Mouse (Mus musculus): ENCODE results near the gene Exoc8.

Gene Exoc8

DNA sequence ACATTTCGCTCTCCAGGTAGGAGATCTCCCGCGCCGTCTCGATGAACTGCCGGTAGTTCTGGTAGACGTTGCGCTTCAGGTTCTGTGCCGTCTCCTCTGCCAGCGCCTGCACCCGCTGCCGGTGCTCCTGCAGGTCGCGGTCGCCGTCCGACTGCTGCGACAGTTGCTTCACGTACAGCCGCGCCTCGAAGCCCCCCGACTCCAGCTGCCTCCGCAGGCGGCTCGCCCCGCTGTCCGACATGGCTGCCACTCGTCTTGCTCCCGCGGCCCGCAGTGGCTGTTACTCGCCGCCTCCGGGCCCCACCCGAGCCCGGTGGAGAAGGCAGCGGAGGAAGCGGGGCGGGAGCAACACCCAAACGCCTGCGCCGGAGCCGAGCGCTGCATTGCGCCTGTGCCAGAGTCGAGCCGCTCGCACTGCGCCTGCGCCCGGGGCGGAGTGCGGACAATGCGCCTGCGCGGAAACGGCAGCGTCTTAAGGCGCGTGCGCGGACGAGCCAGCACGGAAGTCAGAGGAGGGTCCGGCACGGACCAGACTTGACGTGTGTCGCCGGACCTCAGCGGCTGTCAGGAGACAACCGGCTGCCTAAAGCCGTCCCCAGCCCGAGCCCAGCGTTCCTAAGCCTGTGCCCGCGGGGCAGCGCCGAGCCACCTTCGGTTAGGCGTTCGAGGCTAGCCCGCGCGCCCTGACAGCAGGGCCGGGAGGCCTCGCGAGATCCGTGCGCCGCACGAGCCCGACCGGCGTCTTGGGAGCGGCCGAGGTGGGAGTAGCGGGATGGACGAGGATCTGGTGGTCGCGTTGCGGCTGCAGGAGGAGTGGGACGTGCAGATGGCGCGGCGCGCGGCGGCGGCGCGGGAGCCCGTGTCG is at the start of gene Exoc8, which contains the start of gene Sprtn:
Gene Exoc8, minus strand, starts transcription at position 320 of the 865 bp plus-strand sequence.
Gene Sprtn, plus strand, starts transcription at position 501 of the 865 bp plus-strand sequence.
- DNase-seq (ENCODE audit: low spot score) = peak; percentile 96

DNA sequence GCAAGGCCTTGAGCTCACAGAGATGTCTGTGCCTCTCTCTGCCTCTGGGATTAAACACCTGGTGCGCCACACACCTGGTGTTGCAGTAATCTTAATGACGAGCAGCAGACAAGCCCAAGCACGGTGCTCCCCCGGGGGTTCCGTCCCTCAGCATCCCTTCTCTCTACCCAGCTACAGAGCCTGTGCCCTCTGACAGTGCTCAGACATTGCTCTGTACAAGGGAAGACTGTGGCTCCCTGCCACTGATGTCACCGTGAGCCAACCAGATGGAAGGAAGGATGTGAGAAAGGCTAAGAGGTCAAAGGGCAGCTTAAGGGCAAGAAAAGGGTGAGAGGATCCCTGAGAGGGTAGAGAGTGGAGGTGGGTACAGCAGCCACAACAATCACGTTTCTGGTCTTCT is 46.9 kb upstream of the Exoc8 start:
- no peak for DNase-seq (ENCODE audit: low spot score)

GRCm38 (mm10) chr8:124943801-124944200 is 46.3 kb upstream of the Exoc8 start:
- DNase-seq (ENCODE audit: low spot score) = no peak

GRCm38 (mm10) chr8:124937293-124937692 is 39.8 kb upstream of the Exoc8 start:
- DNase-seq (ENCODE audit: low spot score) = no peak

GRCm38 (mm10) chr8:124936699-124937098 is 39.2 kb upstream of the Exoc8 start:
- no peak for DNase-seq (ENCODE audit: low spot score)

- DNase-seq (ENCODE audit: low spot score) = no peak
Observed at GRCm38 (mm10) chr8:124935116-124935515, 37.6 kb upstream of the Exoc8 start.

- no peak for DNase-seq (ENCODE audit: low spot score)
Observed at GRCm38 (mm10) chr8:124932435-124932834, 34.9 kb upstream of the Exoc8 start.

DNA sequence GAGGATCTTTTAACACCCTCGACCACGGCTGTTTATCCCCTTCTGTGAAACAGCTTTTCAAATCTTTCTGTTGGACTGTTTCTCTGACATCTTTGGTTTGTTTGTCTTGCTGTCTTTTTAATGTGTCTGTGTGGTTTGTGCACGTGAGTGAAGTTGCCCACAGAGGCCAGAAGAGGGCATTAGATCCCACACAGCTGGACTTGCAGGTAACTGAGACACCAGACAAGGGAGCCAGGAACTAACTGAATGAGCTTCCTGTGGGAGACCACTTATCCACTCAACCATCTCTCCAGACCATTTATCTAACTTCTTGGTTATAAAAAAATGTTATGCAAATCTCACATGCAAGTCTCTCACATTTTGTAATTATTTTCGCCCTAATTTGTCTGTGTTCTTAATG is 33.1 kb upstream of the Exoc8 start:
- DNase-seq (ENCODE audit: low spot score) = no peak

- DNase-seq (ENCODE audit: low spot score) = no peak
Observed at GRCm38 (mm10) chr8:124930086-124930485, 32.6 kb upstream of the Exoc8 start.

GRCm38 (mm10) chr8:124929006-124929405 is 31.5 kb upstream of the Exoc8 start:
- DNase-seq (ENCODE audit: low spot score) = no peak

GRCm38 (mm10) chr8:124926351-124926771 is 28.9 kb upstream of the Exoc8 start:
- DNase-seq (ENCODE audit: low spot score) = peak; percentile 50

DNA sequence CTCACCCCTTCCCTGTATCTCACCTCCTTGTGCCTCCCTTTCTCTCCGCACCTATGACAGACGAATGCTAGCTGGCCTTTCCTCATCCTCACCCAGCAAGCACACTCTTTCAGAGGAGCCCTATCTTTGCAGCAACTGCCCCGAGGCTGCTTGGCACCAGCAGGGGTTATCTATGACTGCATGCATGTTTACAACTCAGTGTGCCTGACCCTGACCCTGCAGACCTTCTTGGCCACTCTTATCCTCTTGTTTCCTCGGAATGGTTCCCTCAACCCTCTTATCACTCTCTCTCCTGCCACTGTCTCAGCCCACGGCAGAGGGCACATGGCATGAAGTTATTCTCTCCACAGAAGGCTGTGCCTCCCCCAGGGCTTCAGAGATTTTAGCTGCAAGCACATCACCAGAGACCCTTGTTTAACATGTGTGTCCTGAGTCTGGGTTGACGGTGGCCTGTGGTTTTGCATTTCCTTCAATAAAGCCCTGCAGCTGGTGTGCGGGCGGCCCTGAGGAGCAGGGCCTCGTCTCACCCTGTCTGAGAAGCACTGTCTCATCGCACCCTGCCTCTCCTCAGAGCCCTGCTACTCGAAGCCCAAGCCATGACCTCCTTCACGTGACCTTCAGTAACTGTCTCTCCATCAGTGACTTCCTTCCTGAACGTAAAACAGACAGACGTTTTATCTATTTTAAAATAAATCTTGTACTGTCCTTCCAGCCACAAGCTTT is 28.2 kb upstream of the Exoc8 start:
- DNase-seq (ENCODE audit: low spot score) = peak; percentile 31

GRCm38 (mm10) chr8:124923971-124924652 is 26.6 kb upstream of the Exoc8 start:
- no peak for DNase-seq (ENCODE audit: low spot score)

GRCm38 (mm10) chr8:124922490-124923089 is 25.1 kb upstream of the Exoc8 start:
- no peak for DNase-seq (ENCODE audit: low spot score)

DNA sequence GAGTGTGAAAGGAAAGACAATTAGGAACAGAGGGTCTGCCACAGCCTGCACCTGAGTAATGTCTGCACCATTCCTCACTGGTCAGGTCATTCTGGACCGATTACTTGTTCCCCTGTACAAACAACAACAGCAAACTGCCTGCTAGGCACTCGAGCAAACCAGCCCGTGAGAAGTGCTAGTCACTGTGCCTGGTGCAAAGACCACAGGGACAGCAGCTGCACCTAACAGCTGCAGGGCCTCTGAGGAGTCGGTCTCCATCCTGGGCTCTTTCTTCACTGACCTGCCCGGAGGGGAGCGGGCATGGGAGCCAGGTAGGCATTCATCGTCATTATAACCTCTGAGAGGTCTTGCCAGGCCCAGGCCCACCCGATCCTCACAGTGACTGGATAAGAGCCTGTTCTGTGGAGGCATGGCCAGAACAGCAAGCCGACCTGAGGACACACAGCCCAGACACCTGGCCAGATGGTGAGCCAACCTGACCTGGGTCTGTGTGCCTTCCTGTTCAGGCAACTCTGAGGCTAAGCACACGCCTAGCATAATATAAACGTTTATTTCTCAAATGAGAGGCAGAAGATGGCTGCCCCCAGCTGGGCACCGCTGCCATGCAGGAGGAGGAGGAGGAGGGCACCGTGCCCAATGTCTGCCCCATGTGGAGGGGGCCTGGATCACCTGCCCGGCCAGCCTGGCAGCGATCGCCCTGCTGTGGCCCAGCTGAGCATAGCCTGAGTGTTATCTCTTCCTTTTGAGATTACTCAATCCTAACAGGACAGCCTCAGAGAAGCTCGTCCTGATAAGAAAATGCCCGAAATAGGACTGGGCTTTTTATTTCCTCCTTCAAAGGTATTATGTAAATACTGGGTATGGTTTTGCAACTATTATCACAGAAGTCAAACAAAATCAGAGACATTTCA is 24.1 kb upstream of the Exoc8 start:
- DNase-seq (ENCODE audit: low spot score) = no peak

- DNase-seq (ENCODE audit: low spot score) = no peak
Observed at GRCm38 (mm10) chr8:124917741-124918484, 20.4 kb upstream of the Exoc8 start.

- no peak for DNase-seq (ENCODE audit: low spot score)
Observed at GRCm38 (mm10) chr8:124914061-124914460, 16.6 kb upstream of the Exoc8 start.

- peak; percentile 63 for DNase-seq (ENCODE audit: low spot score)
Observed at GRCm38 (mm10) chr8:124911938-124912872, 14.7 kb upstream of the Exoc8 start.

DNA sequence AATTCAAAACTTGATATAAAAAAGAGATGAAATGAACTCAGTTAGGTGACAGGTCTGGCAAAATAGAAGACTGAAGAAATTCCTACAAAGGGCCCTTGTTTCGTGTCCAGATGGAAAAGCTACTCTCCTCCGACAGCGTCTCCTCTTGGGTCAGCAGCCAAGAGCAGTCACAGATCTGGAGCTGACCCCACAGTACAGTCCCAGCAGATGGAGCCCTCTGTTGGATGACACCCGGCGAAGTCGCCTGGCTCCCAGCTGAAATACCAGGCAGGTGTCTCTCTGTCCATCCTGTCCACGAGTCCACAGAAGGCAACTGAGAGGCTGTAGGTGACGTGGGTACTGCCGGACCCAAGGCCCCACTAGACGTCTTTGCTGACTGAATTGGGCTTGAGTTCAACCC is 12.8 kb upstream of the Exoc8 start:
- DNase-seq (ENCODE audit: low spot score) = no peak

Data from yolk sac, embryonic 10.5 days (tissue).